Mouse (Mus musculus) thymus, adult 2 months (tissue): ENCODE data around the gene Dhx16.

Source experiments
- CTCF ChIP-seq: fragments of 200-500 bp; IDR thresholded peaks from 2 replicates; pipeline ENCODE4 v1.5.1; 2012; ENCODE audit warnings: mild to moderate bottlenecking, control low read depth, low read length, moderate library complexity, borderline replicate concordance; ENCODE audit not compliant: control insufficient read depth, poor library complexity, insufficient read depth; ENCODE audit errors: extremely low read depth
- POLR2A ChIP-seq: fragments of 200-500 bp; IDR thresholded peaks from 2 replicates; pipeline ENCODE4 v1.6.1; 2012; ENCODE audit warnings: mild to moderate bottlenecking, low read length, control low read depth, moderate library complexity; ENCODE audit not compliant: control insufficient read depth, poor library complexity, insufficient read depth; ENCODE audit errors: extremely low read depth

DNA sequence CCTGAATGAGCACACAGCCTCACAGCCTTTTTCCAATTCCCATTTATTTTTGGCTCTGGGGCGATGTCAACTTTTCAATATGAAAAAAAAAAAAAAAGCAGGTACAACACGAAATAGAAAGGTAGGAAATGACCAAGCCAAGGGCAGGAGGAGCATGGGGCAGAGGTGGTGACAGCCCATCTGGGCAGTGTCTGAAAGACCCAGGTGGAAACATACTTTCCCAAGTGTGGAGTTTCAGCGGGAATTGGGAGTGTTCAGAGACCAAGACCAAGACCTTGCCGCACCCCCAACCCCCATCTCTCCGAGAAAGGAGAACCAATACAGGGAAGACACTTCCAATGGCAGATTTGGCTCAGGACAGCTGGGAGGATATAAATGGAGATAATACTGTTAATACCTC lies 45.7 kb upstream of the Dhx16 start:
- TF ChIP-seq CTCF (no peak), POLR2A (no peak)
